Mouse (Mus musculus): ENCODE measurements around the gene Ntpcr.

DNA sequence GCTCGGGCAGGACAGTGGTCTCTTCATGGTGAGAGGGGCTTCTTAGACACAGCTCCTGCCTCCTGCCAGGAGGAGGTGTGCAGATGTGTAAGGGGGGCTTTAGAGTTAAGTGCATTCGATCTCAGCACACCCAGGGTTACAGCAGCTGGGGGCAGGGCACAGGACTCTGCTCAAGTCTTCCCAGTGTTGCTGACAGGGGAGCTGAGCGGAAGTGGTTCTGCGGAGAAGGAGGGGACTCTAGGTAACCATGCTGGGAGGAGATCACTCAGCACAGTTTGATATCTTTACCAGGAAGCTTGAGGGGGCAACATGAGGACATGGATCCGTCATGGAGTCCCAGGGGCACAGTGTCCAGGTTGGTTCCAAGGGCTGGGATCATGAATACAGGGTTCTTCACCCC is 11.6 kb downstream of the Ntpcr start:
- TF ChIP-seq POLR2A (IDR thresholded peaks at IDR 0.05; ENCODE audit: borderline replicate concordance, extremely low read depth, insufficient read depth, insufficient read length, poor library complexity, severe bottlenecking), result no peak
- no peak for TF ChIP-seq CTCF (IDR thresholded peaks at IDR 0.05; ENCODE audit: borderline replicate concordance, extremely low read depth, insufficient read depth, insufficient read length)

All from brain, embryonic 14.5 days (tissue).